Mouse (Mus musculus): Measurements from ENCODE around the gene Zfhx3. TPM values are rescaled to one million over a fixed set of nuclear protein-coding genes. Genes with fewer than 3 reads are reported as not detected.

Gene Zfhx3
- polyA plus RNA-seq, 1 experiment from 2014 or later = 19.8 TPM

GRCm38 (mm10) chr8:108886599-108887255 is 944.3 kb downstream of the Zfhx3 start:
- H3K4me3 ChIP-seq (ENCODE audit: low read depth, low read length) = 0 out of 2 replicates have a peak overlapping the region, but pooled peaks have one; percentile 4
- peak overlapping the region; percentile 48 for H3K27ac ChIP-seq (ENCODE audit: low read depth)
- H3K9ac ChIP-seq = peak overlapping the region; percentile 38; the same call in 1 of the 2 replicates
- H3K4me1 ChIP-seq (ENCODE audit: insufficient read depth) = peaks cover 17% of the 10 kb centered on the region
- H3K9me3 ChIP-seq (ENCODE audit: low read depth, low read length) = no peaks in the 10 kb centered on the region
- DNase-seq = peak; percentile 93
- peak overlapping the region; percentile 54 for H3K4me2 ChIP-seq
- ATAC-seq (ENCODE audit: insufficient read depth) = peak; percentile 60
- 0 out of 2 replicates have a peak, but pooled peaks cover 3% of the 10 kb centered on the region for H3K36me3 ChIP-seq (ENCODE audit: insufficient read depth)
- H3K27me3 ChIP-seq (ENCODE audit: insufficient read depth, low read length) = no peaks in the 10 kb centered on the region
- TF ChIP-seq CTCF (IDR thresholded peaks at IDR 0.05; ENCODE audit: low read depth) = peak; percentile 92
- 18% methylated on average over 12 of the region's 12 CpGs for whole genome bisulfite sequencing

- Histone ChIP-seq H3K27ac (ENCODE audit: low read depth) (peak overlapping the region; percentile 48; the same call in 1 of the 2 replicates), H3K4me2 (peak overlapping the region; percentile 54), H3K9ac (peak overlapping the region; percentile 38; the same call in 1 of the 2 replicates), H3K9me3 (ENCODE audit: low read depth, low read length) (no peaks in the 10 kb centered on the region), H3K27me3 (ENCODE audit: insufficient read depth, low read length) (no peaks in the 10 kb centered on the region), H3K36me3 (ENCODE audit: insufficient read depth) (0 out of 2 replicates have a peak, but pooled peaks cover 3% of the 10 kb centered on the region), H3K4me3 (ENCODE audit: low read depth, low read length) (no peak overlapping the region), H3K4me1 (ENCODE audit: insufficient read depth) (peaks cover 17% of the 10 kb centered on the region)
- DNase-seq (no peak), ATAC-seq (ENCODE audit: insufficient read depth) (peak; percentile 29; the same call in 1 of the 2 replicates)
- WGBS = 81% methylated on average over 14 of the region's 14 CpGs
- no peak for TF ChIP-seq CTCF (IDR thresholded peaks at IDR 0.05; ENCODE audit: low read depth)
Observed at GRCm38 (mm10) chr8:108887256-108887615, 944.8 kb downstream of the Zfhx3 start.

- no peaks in the 10 kb centered on the region for H3K27me3 ChIP-seq (ENCODE audit: insufficient read depth, low read length)
- 0 out of 2 replicates have a peak, but pooled peaks cover 3% of the 10 kb centered on the region for H3K36me3 ChIP-seq (ENCODE audit: insufficient read depth)
- H3K9ac ChIP-seq = no peak overlapping the region
- no peak overlapping the region for H3K4me3 ChIP-seq (ENCODE audit: low read depth, low read length)
- WGBS = 92% methylated on average over 8 of the region's 8 CpGs
- no peaks in the 10 kb centered on the region for H3K9me3 ChIP-seq (ENCODE audit: low read depth, low read length)
- peaks cover 17% of the 10 kb centered on the region for H3K4me1 ChIP-seq (ENCODE audit: insufficient read depth)
- ATAC-seq (ENCODE audit: insufficient read depth) (no peak), DNase-seq (no peak)
- H3K27ac ChIP-seq (ENCODE audit: low read depth) = no peak overlapping the region
- H3K4me2 ChIP-seq = no peak overlapping the region
- TF ChIP-seq CTCF (IDR thresholded peaks at IDR 0.05; ENCODE audit: low read depth) = no peak
Observed at GRCm38 (mm10) chr8:108887890-108888289, 945.4 kb downstream of the Zfhx3 start.

GRCm38 (mm10) chr8:108888924-108889323 is 946.5 kb downstream of the Zfhx3 start:
- no peak for DNase-seq
- Histone ChIP-seq H3K4me2 (no peak overlapping the region), H3K9me3 (ENCODE audit: low read depth, low read length) (no peaks in the 10 kb centered on the region), H3K9ac (no peak overlapping the region), H3K4me1 (ENCODE audit: insufficient read depth) (peaks cover 17% of the 10 kb centered on the region), H3K4me3 (ENCODE audit: low read depth, low read length) (no peak overlapping the region), H3K27me3 (ENCODE audit: insufficient read depth, low read length) (no peaks in the 10 kb centered on the region), H3K36me3 (ENCODE audit: insufficient read depth) (0 out of 2 replicates have a peak, but pooled peaks cover 3% of the 10 kb centered on the region), H3K27ac (ENCODE audit: low read depth) (no peak overlapping the region)
- WGBS = 51% methylated on average over 4 of the region's 4 CpGs
- no peak for ATAC-seq (ENCODE audit: insufficient read depth)
- no peak for TF ChIP-seq CTCF (IDR thresholded peaks at IDR 0.05; ENCODE audit: low read depth)

- H3K9me3 ChIP-seq (ENCODE audit: low read depth, low read length) = no peaks in the 10 kb centered on the region
- H3K4me2 ChIP-seq = no peak overlapping the region
- peaks cover 17% of the 10 kb centered on the region for H3K4me1 ChIP-seq (ENCODE audit: insufficient read depth)
- H3K9ac ChIP-seq = no peak overlapping the region
- TF ChIP-seq CTCF (IDR thresholded peaks at IDR 0.05; ENCODE audit: low read depth) = no peak
- no peak for ATAC-seq (ENCODE audit: insufficient read depth)
- H3K4me3 ChIP-seq (ENCODE audit: low read depth, low read length) = no peak overlapping the region
- DNase-seq = no peak
- 65% methylated on average over 5 of the region's 5 CpGs for WGBS
- H3K27me3 ChIP-seq (ENCODE audit: insufficient read depth, low read length) = no peaks in the 10 kb centered on the region
- no peak overlapping the region for H3K27ac ChIP-seq (ENCODE audit: low read depth)
- 0 out of 2 replicates have a peak, but pooled peaks cover 3% of the 10 kb centered on the region for H3K36me3 ChIP-seq (ENCODE audit: insufficient read depth)
Observed at GRCm38 (mm10) chr8:108889406-108889805, 947.0 kb downstream of the Zfhx3 start.

- peaks cover 35% of the 10 kb centered on the region for H3K4me1 ChIP-seq (ENCODE audit: insufficient read depth)
- H3K4me2 ChIP-seq = 0 out of 2 replicates have a peak overlapping the region, but pooled peaks have one; percentile 15
- no peak overlapping the region for H3K9ac ChIP-seq
Observed at GRCm38 (mm10) chr8:108894287-108894686, 951.8 kb downstream of the Zfhx3 start.

More at GRCm38 (mm10) chr8:108894287-108894686, 951.8 kb downstream of the Zfhx3 start:
- no peak for TF ChIP-seq CTCF (IDR thresholded peaks at IDR 0.05; ENCODE audit: low read depth)
- WGBS = 28% methylated on average over 10 of the region's 10 CpGs
- Histone ChIP-seq H3K36me3 (ENCODE audit: insufficient read depth) (no peaks in the 10 kb centered on the region), H3K9me3 (ENCODE audit: low read depth, low read length) (no peaks in the 10 kb centered on the region), H3K27ac (ENCODE audit: low read depth) (peak overlapping the region; percentile 92), H3K4me3 (ENCODE audit: low read depth, low read length) (no peak overlapping the region), H3K27me3 (ENCODE audit: insufficient read depth, low read length) (no peaks in the 10 kb centered on the region)
- peak; percentile 91 for DNase-seq
- ATAC-seq (ENCODE audit: insufficient read depth) = peak; percentile 80

Data from lung, embryonic 14.5 days (tissue).